Mouse (Mus musculus) MEL-GATA-1-ER (cell line): ENCODE measurements around the gene Htr7.
A peak's percentile ranks its signal among the peaks of the same experiment; 100 is the strongest.

ENCODE experiments used
- DNase-seq: peaks from one replicate; pipeline ENCODE4 v3.0.0-alpha.2; 2012; ENCODE audit warnings: low read depth; ENCODE audit errors: extremely low read depth

The Htr7 gene

DNA sequence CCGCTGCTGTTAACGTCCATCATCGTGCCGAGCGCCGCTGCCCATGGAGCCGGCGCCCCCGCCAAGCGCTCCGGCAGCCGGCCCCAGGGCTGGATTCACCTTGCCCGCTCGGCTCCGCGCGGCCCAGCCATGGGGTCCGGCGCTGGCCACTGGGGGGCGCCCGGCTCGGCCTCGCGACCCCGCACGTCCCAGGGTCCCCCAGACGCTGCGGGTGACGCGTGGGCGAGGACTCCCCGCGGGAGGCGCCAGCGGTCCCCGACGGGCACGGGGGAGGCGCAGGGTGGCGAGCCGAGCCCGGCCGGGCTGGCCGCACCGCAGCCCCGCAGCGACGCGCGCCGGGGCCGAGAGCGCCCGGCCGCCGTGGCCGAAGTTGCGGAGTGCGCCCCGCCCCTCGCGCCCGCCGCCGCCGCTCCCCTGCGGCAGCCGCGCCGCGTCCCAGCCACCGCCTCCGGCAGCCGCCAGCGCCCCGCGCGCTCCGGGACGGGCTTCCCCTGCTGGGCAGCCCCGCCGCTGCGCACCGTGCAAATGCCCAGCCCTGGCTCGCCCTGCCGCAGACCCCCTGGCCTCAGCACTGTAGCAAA is at the start of gene Htr7:
Gene Htr7, minus strand, starts transcription at position 277 of the 581 bp plus-strand sequence.
- DNase-seq: no peak

DNA sequence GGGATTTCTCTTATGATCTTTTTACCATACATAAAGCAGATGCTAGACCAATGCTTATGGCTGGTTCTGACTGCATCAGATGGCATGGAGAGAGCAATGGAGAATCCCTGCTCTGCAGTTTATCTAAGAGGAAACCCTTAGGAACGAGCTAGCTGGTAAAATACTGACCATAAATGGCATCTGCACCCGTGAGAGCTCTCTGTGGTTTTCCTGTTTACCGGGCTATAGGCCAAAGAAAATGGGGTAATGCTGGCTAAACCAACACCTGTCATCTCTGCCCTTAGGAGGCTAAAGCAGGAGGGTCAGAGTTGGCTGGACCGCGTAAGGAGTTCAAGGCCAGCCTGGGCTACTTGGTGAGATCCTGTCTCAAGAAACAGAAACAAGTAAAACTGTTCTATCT is 46.6 kb upstream of the Htr7 start:
- no peak for DNase-seq

DNA sequence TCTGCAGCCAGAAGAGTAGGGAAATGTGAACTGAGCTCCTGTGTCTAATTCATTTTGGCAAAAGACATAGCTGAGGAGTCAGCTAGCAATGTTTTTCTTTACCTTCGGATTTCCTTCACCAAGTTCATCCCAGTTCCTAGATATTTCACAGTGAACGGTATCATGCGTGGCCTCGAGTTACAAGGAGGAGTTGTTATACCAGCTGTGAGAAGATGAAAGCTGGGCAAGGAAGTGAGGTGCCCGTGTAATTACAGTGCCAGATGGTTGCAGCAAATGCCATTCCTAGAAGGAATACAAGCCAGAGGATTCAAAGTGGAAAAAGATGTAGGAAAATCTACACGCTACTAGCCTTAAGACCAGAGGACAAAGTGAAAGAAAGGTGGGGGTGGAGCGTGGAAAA is 41.6 kb upstream of the Htr7 start:
- no peak for DNase-seq

DNA sequence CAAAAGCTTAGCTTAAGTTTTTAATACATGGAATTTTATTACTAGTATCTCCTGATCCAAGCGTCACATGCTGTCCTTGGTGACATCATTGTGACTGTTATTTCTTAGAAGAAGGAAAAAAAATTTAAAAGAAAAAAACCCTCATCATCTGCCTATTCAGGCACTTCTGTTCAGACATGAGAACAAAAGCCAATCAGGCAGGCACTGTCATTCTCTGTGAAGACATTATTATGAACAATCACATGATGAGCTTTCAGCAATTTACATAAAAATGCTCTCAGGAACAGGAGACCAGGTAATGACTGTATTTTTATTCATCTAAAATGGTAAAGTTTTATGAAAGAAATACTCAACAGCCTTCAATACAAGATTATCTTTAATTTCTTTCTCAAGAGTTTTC is 41.0 kb upstream of the Htr7 start:
- DNase-seq: no peak

DNA sequence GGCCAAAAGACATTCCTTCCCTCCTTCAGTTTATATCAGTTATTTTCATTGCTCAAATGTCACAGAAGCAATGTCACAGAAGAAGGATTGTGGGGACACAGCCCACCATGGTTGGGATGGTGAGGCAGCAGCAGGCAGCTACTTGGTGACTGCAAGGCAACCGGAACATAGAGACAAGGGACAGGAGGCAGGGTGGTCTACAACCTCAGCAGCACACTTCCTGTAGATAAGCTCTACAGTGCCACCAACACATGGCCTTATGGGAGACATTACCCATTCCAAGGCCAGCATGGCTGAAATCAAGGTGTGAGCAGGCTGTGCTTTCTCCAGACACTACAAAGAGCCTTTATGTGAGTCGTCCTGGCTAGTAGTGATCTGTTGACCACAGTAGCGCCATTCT is 39.9 kb upstream of the Htr7 start:
- DNase-seq: no peak

DNA sequence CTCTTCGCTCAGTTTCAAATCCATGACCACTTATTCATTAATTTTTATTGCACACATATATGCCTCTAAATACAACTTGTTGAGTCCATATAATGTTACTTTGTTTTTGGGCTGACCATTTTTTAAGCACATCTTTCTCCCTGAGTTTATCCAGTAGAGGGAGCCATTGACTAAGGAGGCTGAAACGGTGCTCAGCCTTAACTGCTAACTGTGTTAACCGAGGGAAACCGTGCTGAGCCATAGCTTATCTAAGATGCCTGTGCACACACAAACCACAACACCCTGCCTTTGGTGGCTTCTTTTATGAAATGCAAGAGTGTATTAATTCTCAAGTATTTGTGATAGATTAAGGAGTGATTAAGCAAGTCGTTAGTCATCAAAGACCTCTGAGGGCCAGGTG is 33.5 kb upstream of the Htr7 start:
- peak; percentile 54 for DNase-seq

DNA sequence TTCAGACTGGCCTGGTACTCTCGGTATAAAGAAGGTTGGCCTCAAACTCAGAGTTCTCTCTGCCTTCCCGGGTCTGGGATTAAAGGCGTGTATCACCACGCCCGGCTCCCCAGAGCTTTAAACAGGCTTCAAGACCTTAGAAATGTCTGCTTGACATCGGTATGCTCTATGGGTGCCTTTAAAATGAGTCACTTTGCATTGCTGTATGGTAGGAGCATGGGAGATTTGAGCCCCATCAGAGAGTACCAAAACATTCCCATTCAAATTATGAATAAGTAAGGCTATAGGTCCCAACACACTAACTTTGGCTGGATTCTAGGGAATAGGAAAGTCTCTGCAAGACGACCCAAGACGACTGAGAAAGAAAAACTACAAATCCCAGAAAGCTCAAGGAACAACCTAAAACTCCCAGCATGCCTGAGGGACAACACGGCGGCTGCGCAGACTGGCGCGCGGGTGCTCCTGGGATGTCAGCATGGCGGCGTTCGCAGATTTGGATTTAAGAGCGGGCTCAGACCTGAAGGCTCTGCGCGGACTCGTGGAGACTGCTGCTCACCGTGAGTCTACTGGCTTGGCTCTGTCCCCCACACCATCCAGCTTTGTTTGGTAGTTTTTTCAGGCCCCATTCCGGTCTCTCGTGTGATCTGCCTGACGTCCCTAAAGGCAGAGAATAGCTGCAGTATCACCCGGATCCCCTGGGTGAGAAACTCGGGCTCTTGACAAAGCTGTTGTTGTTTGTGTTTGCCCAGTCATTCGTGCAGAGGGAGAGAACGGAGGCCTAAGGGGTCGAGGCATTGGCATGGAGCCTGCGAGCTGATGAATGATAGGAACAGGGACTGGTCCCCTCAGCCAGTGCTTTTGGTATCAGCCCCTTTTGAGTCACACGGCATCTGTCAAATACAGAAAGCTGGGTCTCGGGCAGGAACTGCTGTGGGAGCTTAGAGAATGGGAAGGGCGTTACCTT is 26.2 kb upstream of the Htr7 start, which contains the start of gene Rpp30:
Gene Rpp30, plus strand, starts transcription at position 455 of the 964 bp plus-strand sequence.
- DNase-seq: peak; percentile 70

DNA sequence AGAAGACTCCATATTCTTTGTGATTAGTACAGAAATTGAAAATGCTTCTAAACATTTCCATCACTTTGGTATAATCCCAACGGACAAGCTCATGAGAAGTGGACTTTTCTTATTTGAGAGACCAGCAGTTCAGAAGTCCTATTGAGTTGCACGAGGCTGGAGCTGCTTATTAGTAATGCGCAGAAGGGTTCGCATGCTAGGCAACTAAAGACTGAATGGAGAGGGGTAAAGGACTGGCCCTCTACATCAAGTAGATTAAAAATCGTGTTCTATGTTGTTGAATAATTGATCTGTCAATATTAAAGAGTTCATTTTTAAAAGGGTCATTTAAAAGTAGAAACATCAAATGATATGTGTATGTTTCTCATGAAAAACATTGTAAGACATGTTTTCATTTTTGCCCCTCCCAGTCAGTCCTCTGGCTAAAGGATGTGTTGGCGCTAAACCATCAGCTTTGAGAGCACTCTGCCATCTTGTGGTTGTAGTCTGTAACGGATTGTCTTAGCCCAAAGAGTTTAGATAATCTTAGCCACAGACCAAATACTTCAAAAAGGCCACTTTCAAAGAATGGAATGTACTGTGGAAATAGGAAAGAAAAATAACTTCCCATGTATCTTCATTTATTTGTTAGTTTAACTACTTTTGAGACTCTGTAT is 25.4 kb upstream of the Htr7 start:
- peak; percentile 71 for DNase-seq

DNA sequence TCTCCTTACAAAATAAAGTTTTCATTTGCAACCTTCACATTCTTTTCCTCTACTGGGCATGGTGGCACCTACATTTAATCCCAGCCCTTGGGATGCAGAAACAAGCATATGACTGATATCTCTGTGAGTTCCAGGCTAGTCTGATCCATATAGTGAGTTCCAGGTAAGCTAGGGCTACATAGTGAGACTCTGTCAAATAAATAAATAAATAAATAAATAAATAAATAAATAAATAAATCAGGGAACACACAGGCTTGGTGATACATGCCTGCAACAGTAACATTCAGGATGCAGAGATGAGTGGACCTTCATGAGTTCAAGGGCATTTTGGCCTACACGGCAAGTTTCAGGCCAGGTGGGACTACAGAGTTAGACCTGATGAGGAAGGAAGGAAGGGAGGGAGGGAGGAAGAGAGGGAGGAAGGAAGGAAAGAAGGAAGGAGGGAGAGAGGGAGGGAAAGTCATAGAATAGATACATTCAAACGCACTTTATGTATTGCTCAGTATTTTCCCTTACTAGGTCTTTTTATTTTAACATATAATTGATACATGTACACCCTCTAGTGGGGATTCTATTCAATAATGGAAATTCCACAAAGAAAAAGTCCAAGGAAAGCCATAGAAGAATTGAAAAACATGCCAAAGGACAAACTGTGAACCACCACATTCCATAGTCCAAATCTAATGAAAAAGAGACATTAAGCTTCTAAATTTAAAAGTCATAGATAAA is 5.7 kb upstream of the Htr7 start:
- DNase-seq: no peak

DNA sequence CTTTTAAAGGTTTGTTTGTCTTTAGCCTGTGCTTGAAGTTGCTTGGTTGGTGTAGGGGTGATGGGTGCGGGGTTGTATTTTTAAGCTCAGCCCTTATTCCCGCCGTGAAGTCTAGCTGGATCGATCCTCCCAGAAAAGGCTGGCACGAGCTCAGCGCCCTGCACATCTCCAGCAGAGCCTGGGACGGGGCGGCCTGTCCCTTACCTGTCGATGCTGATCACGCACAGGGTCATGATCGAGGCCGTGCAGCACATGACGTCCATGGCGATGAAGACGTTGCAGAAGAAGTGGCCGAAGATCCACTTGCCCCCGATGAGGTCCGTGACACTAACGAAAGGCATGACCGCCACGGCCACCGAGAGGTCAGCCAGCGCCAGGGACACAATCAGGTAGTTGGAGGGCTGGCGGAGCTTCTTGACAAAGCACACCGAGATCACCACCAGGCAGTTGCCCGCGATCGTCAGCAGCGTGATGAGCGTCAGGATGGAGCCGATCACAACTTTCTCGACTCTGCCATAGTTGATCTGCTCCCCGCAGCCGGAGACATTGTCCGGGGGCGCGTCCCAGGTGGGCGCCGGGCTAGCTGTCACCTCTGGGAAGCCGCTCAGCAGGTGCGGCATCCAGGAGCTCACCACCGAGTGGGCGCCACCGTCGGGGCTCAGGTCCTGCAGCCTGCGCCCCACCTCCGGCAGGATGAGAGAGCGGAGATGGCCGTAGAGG is 645 bp downstream of the Htr7 start:
- DNase-seq: no peak

DNA sequence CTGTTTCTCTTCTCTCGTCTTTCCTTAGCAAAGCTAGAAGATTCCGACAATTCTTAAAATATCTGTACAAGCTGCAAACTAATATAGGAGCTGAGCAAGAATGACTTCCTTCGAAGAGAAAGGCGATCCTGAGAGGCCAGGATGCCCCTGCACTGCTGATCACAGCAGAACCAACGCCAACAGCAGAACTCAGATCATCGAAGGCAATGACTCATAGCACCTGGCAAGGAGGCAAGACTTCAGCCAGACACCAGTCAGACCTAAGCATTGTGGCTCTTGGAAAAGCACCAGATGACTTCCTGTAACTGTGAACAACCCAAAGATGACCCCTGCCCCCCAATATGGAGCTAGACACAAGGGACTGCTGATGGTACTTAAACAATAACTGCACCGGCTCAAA is 11.3 kb downstream of the Htr7 start:
- DNase-seq: no peak

DNA sequence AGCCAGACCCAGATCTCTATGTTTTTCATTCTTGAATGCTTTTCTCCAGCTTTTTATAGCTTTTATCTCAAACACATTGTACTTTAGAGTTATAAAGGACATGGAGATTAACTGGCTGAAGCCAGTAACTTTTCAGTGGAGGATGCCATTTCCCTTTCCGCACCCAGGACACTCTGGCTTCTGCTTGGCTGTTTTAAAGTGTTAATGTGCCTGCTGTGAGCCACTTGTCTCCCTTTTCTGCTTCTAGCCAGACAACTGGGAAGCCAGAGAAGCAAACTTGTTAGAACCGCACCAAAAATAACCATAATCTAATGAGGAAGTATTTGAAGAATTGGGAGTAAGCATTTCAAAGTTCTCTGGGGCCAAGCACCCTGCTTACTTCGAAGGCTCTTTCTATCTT is 42.5 kb downstream of the Htr7 start:
- DNase-seq: no peak

DNA sequence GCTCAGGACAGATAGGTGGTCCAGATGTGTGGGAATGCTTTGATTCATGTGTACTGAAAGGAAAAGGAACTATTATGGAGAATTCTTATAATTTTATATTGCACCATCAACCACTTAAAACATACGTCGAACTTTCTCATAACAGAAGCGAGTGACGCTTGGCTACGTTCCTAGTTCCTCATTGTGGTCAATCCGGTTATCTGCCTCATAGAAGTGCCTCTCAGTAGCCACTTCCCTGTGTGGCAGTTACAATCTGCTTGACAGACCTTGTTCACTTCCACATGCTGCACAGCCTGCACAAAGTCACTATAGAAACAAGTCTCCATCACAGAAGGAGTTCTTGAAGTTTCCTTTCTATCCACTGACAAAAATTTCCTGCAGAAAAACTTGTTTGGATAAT is 51.0 kb downstream of the Htr7 start:
- DNase-seq: peak; percentile 92

DNA sequence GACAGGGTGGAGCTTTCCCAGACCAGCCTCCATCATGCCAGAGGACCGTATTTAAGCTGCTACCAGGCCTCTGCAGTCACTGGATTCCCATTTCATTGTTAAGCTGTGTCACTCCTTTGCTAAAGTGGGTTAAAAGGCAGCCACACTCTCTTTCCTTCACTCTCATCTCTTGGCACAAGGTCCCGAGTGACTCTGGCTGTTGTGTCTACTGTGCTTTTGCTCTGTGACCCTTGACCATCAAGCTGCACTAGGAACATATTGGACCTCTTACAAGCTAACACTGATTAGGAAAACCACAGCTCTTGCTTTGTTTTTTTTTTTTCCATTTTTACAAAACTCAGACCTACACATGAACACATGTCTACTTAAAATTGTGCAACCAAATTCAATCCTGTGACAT is 52.3 kb downstream of the Htr7 start:
- no peak for DNase-seq

DNA sequence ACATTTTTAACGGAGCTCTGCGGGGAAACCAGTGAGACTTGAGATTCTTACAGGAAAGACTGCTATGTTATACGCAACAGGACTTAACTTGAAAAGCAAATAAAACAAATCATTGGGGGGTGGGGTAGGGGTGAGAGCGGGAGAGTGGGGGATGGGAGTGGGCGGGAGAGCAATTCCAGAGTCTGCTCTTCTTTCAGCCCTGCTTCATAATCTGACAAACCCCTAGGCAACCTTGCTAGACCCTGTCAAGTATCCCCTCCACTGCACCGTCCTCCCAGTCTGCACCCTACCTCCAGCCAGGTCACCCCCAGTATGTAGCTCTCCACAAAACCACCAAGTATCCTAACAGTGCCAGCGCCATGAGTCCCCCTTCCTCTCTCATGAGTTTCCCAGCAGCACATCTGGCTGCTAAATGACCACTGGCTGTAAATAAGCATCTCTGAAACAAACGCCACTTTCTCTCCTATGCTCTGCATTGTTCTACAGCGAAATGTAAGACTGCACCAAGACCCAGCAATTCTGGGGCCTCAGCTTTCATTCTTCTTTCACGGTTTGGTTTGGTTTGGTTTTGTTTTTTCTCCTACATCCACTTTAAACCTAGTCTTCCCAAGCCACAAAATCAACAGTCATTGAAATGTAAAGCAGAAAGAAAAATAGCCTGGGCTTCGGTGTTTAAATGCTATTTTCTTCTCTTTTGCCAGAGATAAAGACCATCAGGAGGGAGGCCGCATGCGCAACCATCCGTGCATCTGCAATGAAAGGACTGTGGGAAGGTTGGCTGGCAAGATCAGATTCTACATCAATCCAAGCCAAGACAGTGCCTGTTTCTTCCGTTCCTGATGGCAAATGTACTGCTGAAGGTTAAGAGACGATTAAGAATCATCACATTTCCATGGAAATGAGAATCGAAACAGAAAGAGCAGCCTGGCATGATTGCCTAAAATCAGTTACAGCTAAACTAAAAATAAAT is 54.5 kb downstream of the Htr7 start:
- no peak for DNase-seq

DNA sequence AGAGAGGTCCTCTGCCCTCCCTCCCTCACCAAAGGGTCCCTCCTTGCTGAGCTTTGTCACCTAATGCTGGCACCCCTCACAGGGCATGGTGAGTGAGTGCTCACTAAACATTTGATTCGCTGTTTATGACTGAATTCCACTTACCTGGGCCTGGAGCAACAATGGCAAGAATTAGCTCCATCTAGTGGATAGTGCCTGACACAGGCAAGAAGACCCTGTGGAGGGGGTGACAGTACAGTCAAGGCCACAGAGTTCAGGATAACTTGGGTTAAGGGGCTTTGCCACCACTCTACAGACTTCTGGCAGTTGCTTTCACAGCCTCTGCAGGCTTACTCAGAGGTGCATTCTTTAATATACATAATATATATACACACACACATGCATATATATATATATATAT is 55.8 kb downstream of the Htr7 start:
- DNase-seq: no peak

DNA sequence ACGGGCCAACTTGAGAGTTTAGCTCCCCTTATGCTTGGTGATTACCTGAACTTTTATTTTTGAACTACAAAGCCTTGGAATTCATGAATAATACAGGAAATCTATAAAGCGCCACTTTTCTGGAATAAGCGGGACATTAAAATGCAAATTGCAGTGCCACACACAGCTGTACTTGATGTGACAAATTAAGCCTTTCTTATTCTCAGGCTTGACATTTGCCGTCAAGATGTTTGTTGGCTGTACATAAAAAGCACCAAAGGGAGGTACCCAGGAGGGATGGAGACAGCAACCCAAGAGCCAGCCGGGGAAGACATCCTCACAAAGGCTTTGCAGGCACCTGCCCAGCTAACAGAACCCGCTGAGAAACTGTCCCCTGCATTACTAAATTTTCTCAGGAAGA is 56.4 kb downstream of the Htr7 start:
- no peak for DNase-seq

DNA sequence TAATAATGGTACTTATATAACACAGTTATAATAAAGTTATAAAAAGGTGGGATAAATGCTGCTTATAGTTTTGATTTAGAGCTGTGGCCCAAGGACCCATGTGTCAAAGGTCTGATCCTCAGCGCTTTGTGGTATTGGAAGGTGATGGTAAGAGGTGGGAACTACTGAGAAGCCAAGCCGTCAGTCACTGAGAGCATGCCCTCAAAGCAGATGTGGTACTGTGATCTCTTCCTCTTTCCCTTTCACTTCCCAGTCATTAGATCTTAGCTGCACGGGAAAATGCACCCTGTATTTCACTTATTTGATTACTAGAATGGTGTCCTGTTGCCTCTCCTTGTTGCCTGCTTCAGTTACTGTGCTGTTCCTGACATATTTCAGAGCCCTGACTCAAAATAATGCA is 59.9 kb downstream of the Htr7 start:
- no peak for DNase-seq

DNA sequence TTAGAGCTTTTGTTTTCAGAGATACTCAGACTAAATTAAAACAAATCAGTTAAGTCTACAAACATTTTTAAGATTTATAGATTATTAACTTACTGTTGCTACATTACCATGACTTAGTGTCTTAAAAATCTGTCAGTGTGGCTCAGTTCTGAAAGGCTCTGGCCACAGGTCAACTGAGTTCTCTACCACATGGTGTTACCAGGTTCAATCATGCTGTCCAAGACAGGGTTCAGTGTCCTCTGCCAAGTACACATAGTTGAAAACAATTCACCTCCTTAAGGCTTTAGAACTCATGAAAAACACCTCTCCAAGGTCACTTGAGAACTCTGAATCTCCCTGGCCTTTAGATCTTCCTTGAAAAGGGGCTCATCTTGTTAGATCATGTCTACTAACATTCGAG is 69.8 kb downstream of the Htr7 start:
- DNase-seq: no peak

DNA sequence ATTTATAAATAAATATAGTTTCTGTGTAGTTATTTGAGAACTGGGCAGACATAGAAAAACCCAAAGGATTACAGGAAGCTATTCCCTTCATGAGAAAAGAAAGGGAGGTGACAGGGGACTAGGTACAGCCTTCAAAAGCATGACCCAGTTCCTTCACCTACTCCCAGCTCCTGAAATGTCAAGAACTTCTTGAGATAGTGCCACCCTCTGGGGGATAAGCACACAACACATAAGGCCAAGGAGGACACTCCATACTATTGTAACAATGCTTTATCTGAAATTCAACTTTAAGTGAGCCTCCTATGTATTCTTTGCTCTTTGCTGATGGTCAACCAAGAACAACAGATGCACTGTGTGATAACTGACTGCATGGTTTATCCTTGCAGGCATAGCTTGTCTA is 82.6 kb downstream of the Htr7 start:
- DNase-seq: no peak
